Mouse (Mus musculus) myocyte (in vitro differentiated cells): Measurements from ENCODE around the gene Echdc3.

Experiments used
- CEBPB ChIP-seq: IDR thresholded peaks from 2 replicates; pipeline ENCODE4 v1.6.1; 2011; ENCODE audit warnings: mild to moderate bottlenecking, moderate library complexity; ENCODE audit not compliant: poor library complexity, insufficient read depth, severe bottlenecking
- E2F4 ChIP-seq: IDR thresholded peaks from one replicate; pipeline ENCODE4 v1.6.1; 2011; ENCODE audit warnings: mild to moderate bottlenecking, control low read depth, moderate library complexity; ENCODE audit not compliant: insufficient read depth
- MAX ChIP-seq: IDR thresholded peaks from one replicate; pipeline ENCODE4 v1.6.1; 2011; ENCODE audit warnings: low read depth, mild to moderate bottlenecking, control low read depth
- MYOD1 ChIP-seq, 3 experiments: IDR thresholded peaks; one replicate each; pipeline ENCODE4 v1.6.1; 2011; ENCODE audit warnings: control low read depth in 2 of 3, low read depth in 2 of 3, mild to moderate bottlenecking in 2 of 3, moderate library complexity in 1 of 3; ENCODE audit not compliant: insufficient read length in 2 of 3, control insufficient read depth in 1 of 3
- MYOG ChIP-seq, 3 experiments: IDR thresholded peaks; one replicate each; pipeline ENCODE4 v1.6.1; 2011; ENCODE audit warnings: control low read depth in 2 of 3, low read depth in 2 of 3, mild to moderate bottlenecking in 2 of 3; ENCODE audit not compliant: insufficient read length in 2 of 3, control insufficient read depth in 1 of 3, insufficient read depth in 1 of 3
- POLR2A ChIP-seq: IDR thresholded peaks from one replicate; pipeline ENCODE4 v1.6.1; 2011; ENCODE audit warnings: low read depth, mild to moderate bottlenecking, control low read depth, moderate library complexity; ENCODE audit not compliant: insufficient read length
- POLR2AphosphoS2 ChIP-seq: IDR thresholded peaks from one replicate; pipeline ENCODE4 v1.6.1; 2011; ENCODE audit warnings: low read depth, control low read depth; ENCODE audit not compliant: insufficient read length
- REST ChIP-seq: IDR thresholded peaks from one replicate; pipeline ENCODE4 v1.6.1; 2011; ENCODE audit warnings: mild to moderate bottlenecking, control low read depth, moderate library complexity; ENCODE audit not compliant: insufficient read depth, insufficient read length
- SRF ChIP-seq: IDR thresholded peaks from one replicate; pipeline ENCODE4 v1.6.1; 2011; ENCODE audit warnings: low read depth; ENCODE audit not compliant: control insufficient read depth, insufficient read length
- TCF12 ChIP-seq: IDR thresholded peaks from one replicate; pipeline ENCODE4 v1.6.1; 2011; ENCODE audit warnings: mild to moderate bottlenecking, control low read depth; ENCODE audit not compliant: poor library complexity, insufficient read depth, severe bottlenecking
- TCF3 ChIP-seq: IDR thresholded peaks from one replicate; pipeline ENCODE4 v1.6.1; 2011; ENCODE audit warnings: low read depth, control low read depth; ENCODE audit not compliant: insufficient read length
- USF1 ChIP-seq: IDR thresholded peaks from one replicate; pipeline ENCODE4 v1.6.1; 2011; ENCODE audit warnings: low read depth, mild to moderate bottlenecking, control low read depth, moderate library complexity

GRCm38 (mm10) chr2:6164606-6165290, 48.1 kb downstream of the Echdc3 start:
- TF ChIP-seq POLR2A, result no peak
- no peak for TF ChIP-seq E2F4
- no peak for TF ChIP-seq MAX
- no peak for TF ChIP-seq MYOG (IDR thresholded peaks at IDR 0.05; ENCODE audit: control insufficient read depth in 1 of 3, insufficient read depth in 1 of 3, insufficient read length in 2 of 3, low read depth in 2 of 3)
- no peak for TF ChIP-seq TCF3
- TF ChIP-seq POLR2AphosphoS2, result no peak
- no peak for TF ChIP-seq MYOD1 (IDR thresholded peaks at IDR 0.05; ENCODE audit: control insufficient read depth in 1 of 3, insufficient read length in 2 of 3, low read depth in 2 of 3)
- no peak for TF ChIP-seq SRF
- no peak for TF ChIP-seq TCF12
- TF ChIP-seq CEBPB, result no peak
- no peak for TF ChIP-seq USF1
- TF ChIP-seq REST, result no peak
